9 mouse cellular contexts compared by ENCODE assay signal in the genomic region with DNA sequence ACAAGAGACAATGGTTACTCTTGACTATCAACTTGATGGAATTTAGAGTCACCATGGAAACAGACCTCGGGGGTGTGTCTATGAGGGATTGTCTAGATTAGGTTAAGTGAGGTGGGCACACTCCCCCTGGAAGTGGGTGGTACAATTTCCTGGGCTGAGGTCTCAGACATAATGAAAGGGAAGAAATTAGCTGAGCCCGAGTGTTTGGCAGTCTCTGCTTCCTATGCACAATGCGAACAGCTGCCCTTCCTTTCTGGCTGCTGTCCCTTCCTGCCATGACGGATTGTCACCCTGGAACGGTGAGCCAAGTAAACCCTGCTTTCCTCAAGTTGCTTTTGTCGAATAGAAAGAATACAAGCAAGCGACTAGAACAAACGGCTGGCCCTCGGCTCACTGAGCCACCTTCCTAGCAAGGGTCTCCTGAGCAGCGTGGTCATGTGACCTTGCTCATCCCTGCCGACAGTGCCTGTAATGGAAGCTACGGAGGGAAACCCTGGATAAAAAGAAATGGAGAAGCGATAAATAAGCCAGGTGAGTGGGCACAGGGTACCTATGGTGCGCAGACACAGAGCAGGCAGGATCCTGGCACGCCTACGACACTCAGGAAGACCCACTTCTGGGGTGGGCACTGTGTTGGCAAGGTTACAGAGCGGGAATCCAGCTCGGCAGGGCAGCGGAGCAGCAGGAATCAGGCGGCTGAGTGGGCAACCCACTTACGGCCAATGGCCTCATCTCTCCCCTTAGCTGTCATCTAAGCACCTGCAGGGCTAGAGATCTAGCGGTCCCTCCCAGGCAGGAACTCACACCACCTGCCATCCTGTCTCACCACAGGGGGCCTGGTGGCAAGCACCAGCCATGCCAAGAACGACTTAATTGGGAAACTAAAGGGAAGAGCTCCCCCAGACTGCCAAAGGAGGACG.
A peak's percentile ranks its signal among the peaks of the same experiment; 100 is the strongest.
DNase-seq lines count a peak whose midpoint lies in the region; ATAC-seq lines count a peak whose summit lies in the region.
"Had no signal": no experiment of that assay in that cellular context is flagged by ENCODE, and none has a peak within 500 bp of the region (broad histone marks: within the 10 kb centered on the region; RNA-seq: fewer than 3 reads in every experiment).

No protein-coding gene starts in this region.

- H3K4me1 ChIP-seq in embryonic facial prominence, embryonic 14.5 days (ENCODE audit: control insufficient read depth, insufficient read depth, low read length) = no peaks in the 10 kb centered on the region

- no peaks in the 10 kb centered on the region for H3K9me3 ChIP-seq in embryonic facial prominence, embryonic 14.5 days (ENCODE audit: control insufficient read depth, low read length)

- no peaks in the 10 kb centered on the region for H3K27me3 ChIP-seq in embryonic facial prominence, embryonic 14.5 days (replicated peaks; ENCODE audit: control insufficient read depth, insufficient read depth, low read length)

- H3K36me3 ChIP-seq in embryonic facial prominence, embryonic 14.5 days (ENCODE audit: control insufficient read depth, insufficient read depth, low read length) = no peaks in the 10 kb centered on the region

- peak; percentile 37; the same call in 1 of the 2 replicates for ATAC-seq in embryonic facial prominence, embryonic 14.5 days (ENCODE audit: low read depth)
- no peak for ATAC-seq in megakaryocyte progenitor cell, adult 5-6 weeks (replicated peaks; ENCODE audit: poor library complexity)

- 61% methylated on average over 24 of the region's 24 CpGs for WGBS in embryonic facial prominence, embryonic 14.5 days

- H3K9ac ChIP-seq in embryonic facial prominence, embryonic 14.5 days (ENCODE audit: low read depth, low read length) = no peak overlapping the region

- no peak overlapping the region for H3K4me3 ChIP-seq in embryonic facial prominence, embryonic 14.5 days (ENCODE audit: low read depth, low read length)

- H3K27ac ChIP-seq in embryonic facial prominence, embryonic 14.5 days (replicated peaks; ENCODE audit: low read depth, low read length) = no peak overlapping the region
- H3K27ac ChIP-seq: macrophage had no signal

- peak; percentile 28 for DNase-seq in adrenal gland, postnatal 14 days
- DNase-seq in adrenal gland, adult 8-10 months = no peak
- DNase-seq in ES-CJ7 (ENCODE audit: low read depth, low spot score) (peak; percentile 16), MN1 (ENCODE audit: low spot score) (no peak)
- no peak for DNase-seq in embryonic facial prominence, embryonic 14.5 days (ENCODE audit: low spot score)
- DNase-seq in kidney, postnatal 10 days = peak; percentile 45
- DNase-seq in lung, postnatal 4 days = peak; percentile 30 to 59

- H3K4me2 ChIP-seq in embryonic facial prominence, embryonic 14.5 days (ENCODE audit: low read depth, low read length) = no peak overlapping the region

Comparison
In these comparisons a context has a peak if more than half of its experiments do, and no peak if none do; other contexts are left out.
1. DNase-seq: peak in adrenal gland, postnatal 14 days (single experiment), ES-CJ7 (single experiment), kidney, postnatal 10 days (single experiment) and lung, postnatal 4 days (2 of 2); none in adrenal gland, adult 8-10 months (single experiment), embryonic facial prominence, embryonic 14.5 days (single experiment) and MN1 (single experiment).